Mouse (Mus musculus) neural tube, embryonic 11.5 days (tissue): Measurements from ENCODE around the gene Setdb2. TPM values are rescaled to one million over a fixed set of nuclear protein-coding genes. Genes with fewer than 3 reads are reported as not detected.

Experiments
- polyA plus RNA-seq: library from polyadenylated mRNA; unstranded; fragments of >200 nt; fragmentation: Nextera tagmentation; extraction: Ambion mirVana; gene quantifications from 2 replicates; pipeline ENCODE4 v1.2.1, GENCODE M21; 2014

Setdb2 gene
- polyA plus RNA-seq, 1 experiment from 2014 or later: 12.9 TPM

Other genes starting within 250 kb of the Setdb2 start
- gene Rcbtb1, start 239.7 kb downstream of the Setdb2 start, polyA plus RNA-seq: 99.0 and 108 TPM in 2 replicates
- not detected in 2 replicates for gene Gm6904, start 180.7 kb downstream of the Setdb2 start, polyA plus RNA-seq
- not detected in 2 replicates for gene Phf11a, start 143.4 kb downstream of the Setdb2 start, polyA plus RNA-seq
- gene Phf11b, start 99.5 kb downstream of the Setdb2 start, polyA plus RNA-seq: 0.32 TPM in 1 of 2 replicates, not detected in the other
- 0.24 and 0.28 TPM in 2 replicates for gene Phf11d, start 75.4 kb downstream of the Setdb2 start, polyA plus RNA-seq
- 0.55 and 0.81 TPM in 2 replicates for gene Phf11c, start 45.5 kb downstream of the Setdb2 start, polyA plus RNA-seq
- gene Cab39l, start 88 bp upstream of the Setdb2 start, polyA plus RNA-seq: 38.5 and 41.5 TPM in 2 replicates
- gene Cdadc1, start 157.1 kb upstream of the Setdb2 start, polyA plus RNA-seq: 28.7 and 35.4 TPM in 2 replicates
- 28.9 and 33.1 TPM in 2 replicates for gene Shisa2, start 184.4 kb upstream of the Setdb2 start, polyA plus RNA-seq